Mouse (Mus musculus) MEL (cell line): ENCODE data around the gene Susd6. TPM values are rescaled to one million over a fixed set of nuclear protein-coding genes. Genes with fewer than 3 reads are reported as not detected.

Experiments used
- DNase-seq: peaks from one replicate; pipeline ENCODE4 v3.0.0; 2011; ENCODE audit warnings: low read depth, low spot score
- H3K27ac ChIP-seq: 2 replicates; pipeline ENCODE4 v1.5.1; 2012; ENCODE audit warnings: low read depth, mild to moderate bottlenecking, control low read depth, low read length, moderate library complexity; ENCODE audit not compliant: control insufficient read depth
- H3K27me3 ChIP-seq, 2 experiments: fragments of 150-350 bp in 1 of 2; sonication (generic) in 1 of 2; 2 replicates each; pipeline ENCODE4 v1.6.1; 2012; ENCODE audit warnings: low read length in 2 of 2, mild to moderate bottlenecking in 2 of 2, improper control_type of control experiment in 1 of 2, moderate library complexity in 1 of 2; ENCODE audit not compliant: insufficient read depth in 2 of 2, control insufficient read depth in 1 of 2
- H3K36me3 ChIP-seq, 2 experiments: 2 replicates each; pipeline ENCODE4 v1.6.1; 2012 to 2014; ENCODE audit warnings: low read length in 2 of 2, improper control_type of control experiment in 1 of 2, inconsistent platforms in 1 of 2, mild to moderate bottlenecking in 1 of 2; ENCODE audit not compliant: insufficient read depth in 2 of 2, control insufficient read depth in 1 of 2
- H3K4me1 ChIP-seq, 2 experiments: fragments of 150-350 bp in 1 of 2; sonication (generic) in 1 of 2; 2 replicates each; pipeline ENCODE4 v1.6.1; 2012; ENCODE audit warnings: low read length in 2 of 2, improper control_type of control experiment in 1 of 2, mild to moderate bottlenecking in 1 of 2; ENCODE audit not compliant: insufficient read depth in 2 of 2, control insufficient read depth in 1 of 2
- H3K4me3 ChIP-seq, 2 experiments: fragments of 150-350 bp in 1 of 2; sonication (generic) in 1 of 2; 2 replicates each; pipeline ENCODE4 v1.5.1; 2012; ENCODE audit warnings: low read depth in 2 of 2, low read length in 2 of 2, mild to moderate bottlenecking in 2 of 2, moderate library complexity in 2 of 2, control low read depth in 1 of 2, improper control_type of control experiment in 1 of 2; ENCODE audit not compliant: control insufficient read depth in 1 of 2, insufficient read depth in 1 of 2
- H3K79me2 ChIP-seq: 2 replicates; pipeline ENCODE4 v1.6.1; 2012; ENCODE audit warnings: mild to moderate bottlenecking, low read length, moderate library complexity; ENCODE audit not compliant: control insufficient read depth, poor library complexity, insufficient read depth
- H3K9ac ChIP-seq: 2 replicates; pipeline ENCODE4 v1.6.1; 2012; ENCODE audit warnings: low read depth, mild to moderate bottlenecking, control low read depth, low read length, moderate library complexity; ENCODE audit not compliant: control insufficient read depth, poor library complexity, severe bottlenecking
- H3K9me3 ChIP-seq: fragments of 150-350 bp; sonication (generic); replicated peaks from 2 replicates; pipeline ENCODE4 v1.6.1; 2012; ENCODE audit warnings: mild to moderate bottlenecking, low read length, improper control_type of control experiment, moderate library complexity; ENCODE audit not compliant: insufficient read depth
- BHLHE40 ChIP-seq: IDR thresholded peaks from 2 replicates; pipeline ENCODE4 v1.6.1; 2012; ENCODE audit warnings: low read depth, mild to moderate bottlenecking, inconsistent platforms, low read length, improper control_type of control experiment, borderline replicate concordance
- CHD1 ChIP-seq: IDR thresholded peaks from 2 replicates; pipeline ENCODE4 v1.6.1; 2012; ENCODE audit warnings: low read depth, mild to moderate bottlenecking, inconsistent platforms, low read length, improper control_type of control experiment
- CHD2 ChIP-seq: IDR thresholded peaks from 2 replicates; pipeline ENCODE4 v1.6.1; 2011; ENCODE audit warnings: low read length, improper control_type of control experiment
- E2F4 ChIP-seq: IDR thresholded peaks from 2 replicates; pipeline ENCODE4 v1.6.1; 2011; ENCODE audit warnings: low read depth, low read length, improper control_type of control experiment, borderline replicate concordance
- ELF1 ChIP-seq: IDR thresholded peaks from 2 replicates; pipeline ENCODE4 v1.6.1; 2014; ENCODE audit warnings: low read depth, mild to moderate bottlenecking, inconsistent platforms, low read length, improper control_type of control experiment, moderate library complexity
- EP300 ChIP-seq, 2 experiments: IDR thresholded peaks; 2 replicates each; pipeline ENCODE4 v1.6.1; 2011; ENCODE audit warnings: improper control_type of control experiment in 2 of 2, low read length in 2 of 2, low read depth in 1 of 2, mild to moderate bottlenecking in 1 of 2
- ETS1 ChIP-seq: IDR thresholded peaks from 2 replicates; pipeline ENCODE4 v1.6.1; 2012; ENCODE audit warnings: low read depth, mild to moderate bottlenecking, inconsistent platforms, low read length, improper control_type of control experiment, moderate library complexity
- GATA1 ChIP-seq: IDR thresholded peaks from 2 replicates; pipeline ENCODE4 v1.6.1; 2011; ENCODE audit warnings: low read depth, low read length, improper control_type of control experiment
- MAFK ChIP-seq: IDR thresholded peaks from 2 replicates; pipeline ENCODE4 v1.6.1; 2011; ENCODE audit warnings: low read depth, mild to moderate bottlenecking, low read length, improper control_type of control experiment, borderline replicate concordance
- MAX ChIP-seq: IDR thresholded peaks from 2 replicates; pipeline ENCODE4 v1.6.1; 2011; ENCODE audit warnings: low read length, improper control_type of control experiment
- MAZ ChIP-seq: IDR thresholded peaks from 2 replicates; pipeline ENCODE4 v1.6.1; 2012; ENCODE audit warnings: low read depth, mild to moderate bottlenecking, inconsistent platforms, low read length, improper control_type of control experiment
- MXI1 ChIP-seq: IDR thresholded peaks from 2 replicates; pipeline ENCODE4 v1.6.1; 2011; ENCODE audit warnings: mild to moderate bottlenecking, low read depth, low read length, improper control_type of control experiment
- NRF1 ChIP-seq: IDR thresholded peaks from 2 replicates; pipeline ENCODE4 v1.6.1; 2014; ENCODE audit warnings: low read depth, mild to moderate bottlenecking, inconsistent platforms, low read length, improper control_type of control experiment, moderate library complexity; ENCODE audit not compliant: poor library complexity, insufficient read depth, severe bottlenecking
- POLR2AphosphoS2 ChIP-seq: IDR thresholded peaks from 2 replicates; pipeline ENCODE4 v1.6.1; 2011; ENCODE audit warnings: low read length, improper control_type of control experiment
- RAD21 ChIP-seq: IDR thresholded peaks from 2 replicates; pipeline ENCODE4 v1.6.1; 2011; ENCODE audit warnings: mild to moderate bottlenecking, low read depth, low read length, improper control_type of control experiment
- RCOR1 ChIP-seq: IDR thresholded peaks from 2 replicates; pipeline ENCODE4 v1.6.1; 2012; ENCODE audit warnings: low read depth, mild to moderate bottlenecking, inconsistent platforms, low read length, improper control_type of control experiment
- SIN3A ChIP-seq: IDR thresholded peaks from 2 replicates; pipeline ENCODE4 v1.6.1; 2012; ENCODE audit warnings: low read length, improper control_type of control experiment, inconsistent platforms
- SMC3 ChIP-seq: IDR thresholded peaks from 2 replicates; pipeline ENCODE4 v1.6.1; 2011; ENCODE audit warnings: low read depth, low read length, improper control_type of control experiment
- TBP ChIP-seq: IDR thresholded peaks from 2 replicates; pipeline ENCODE4 v1.8.0; 2011; ENCODE audit warnings: low read depth, low read length, improper control_type of control experiment
- TCF12 ChIP-seq: IDR thresholded peaks from 2 replicates; pipeline ENCODE4 v1.6.1; 2014; ENCODE audit warnings: low read depth, mild to moderate bottlenecking, inconsistent platforms, low read length, improper control_type of control experiment, moderate library complexity
- UBTF ChIP-seq: IDR thresholded peaks from 2 replicates; pipeline ENCODE4 v1.6.1; 2012; ENCODE audit warnings: low read depth, mild to moderate bottlenecking, inconsistent platforms, low read length, improper control_type of control experiment, moderate library complexity, borderline replicate concordance; ENCODE audit not compliant: insufficient read depth
- USF1 ChIP-seq: IDR thresholded peaks from 2 replicates; pipeline ENCODE4 v1.6.1; 2014; ENCODE audit warnings: low read depth, mild to moderate bottlenecking, inconsistent platforms, low read length, improper control_type of control experiment, moderate library complexity
- ZC3H11A ChIP-seq: IDR thresholded peaks from 2 replicates; pipeline ENCODE4 v1.6.1; 2012; ENCODE audit warnings: low read depth, mild to moderate bottlenecking, inconsistent platforms, low read length, improper control_type of control experiment
- ZNF384 ChIP-seq: IDR thresholded peaks from 2 replicates; pipeline ENCODE4 v1.6.1; 2012; ENCODE audit warnings: low read depth, mild to moderate bottlenecking, inconsistent platforms, low read length, improper control_type of control experiment
- polyA plus RNA-seq, 2 experiments: library from polyadenylated mRNA; stranded (reverse) in 1 of 2; unstranded in 1 of 2; fragments of >175 nt in 1 of 2; fragments of >200 nt in 1 of 2; gene quantifications; 2 replicates each; pipeline versions ENCODE4 v1.2.1 to v1.2.4; 2012; ENCODE audit warnings: low replicate concordance in 2 of 2, low read depth in 1 of 2; ENCODE audit not compliant: insufficient read length in 2 of 2, insufficient read depth in 1 of 2, missing spikeins in 1 of 2
- total RNA-seq: library from RNA; depleted of rRNA; stranded (reverse); fragments of 300-350 nt; gene quantifications from 2 replicates; pipeline ENCODE4 v1.2.3, GENCODE M21; 2012

The Susd6 gene
- total and polyA plus RNA-seq, 3 experiments, result 12.2 to 22.4 TPM; not detected in 1

GRCm38 (mm10) chr12:80794935-80795785 is 4.8 kb downstream of the Susd6 start:
- Histone ChIP-seq H3K27me3 (no peaks in the 10 kb centered on the region), H3K36me3 (peaks cover 0 to 57% of the 10 kb centered on the region in 2 experiments; a peak in 3 of 4 replicates), H3K27ac (peak overlapping the region; percentile 48), H3K4me3 (no peak overlapping the region), H3K79me2 (peaks cover 75% of the 10 kb centered on the region), H3K9me3 (no peaks in the 10 kb centered on the region), H3K4me1 (peaks cover 22 to 32% of the 10 kb centered on the region in 2 experiments), H3K9ac (no peak overlapping the region)
- DNase-seq, result peak; percentile 55
- TF ChIP-seq GATA1 (peak; percentile 43), RCOR1 (peak; percentile 33), SIN3A (peak; percentile 31; the same call in 1 of the 2 replicates), USF1 (no peak), NRF1 (no peak), ZNF384 (no peak), EP300 (IDR thresholded peaks at IDR 0.05; ENCODE audit: low read depth in 1 of 2, low read length in 2 of 2) (peak; percentile 4 to 19; a peak in 1 of 4 replicates), POLR2AphosphoS2 (no peak), ETS1 (0 out of 2 replicates have a peak, but pooled peaks have one; percentile 12), ZC3H11A (no peak), MAZ (no peak), ELF1 (0 out of 2 replicates have a peak, but pooled peaks have one; percentile 12), CHD1 (0 out of 2 replicates have a peak, but pooled peaks have one; percentile 38)

DNA sequence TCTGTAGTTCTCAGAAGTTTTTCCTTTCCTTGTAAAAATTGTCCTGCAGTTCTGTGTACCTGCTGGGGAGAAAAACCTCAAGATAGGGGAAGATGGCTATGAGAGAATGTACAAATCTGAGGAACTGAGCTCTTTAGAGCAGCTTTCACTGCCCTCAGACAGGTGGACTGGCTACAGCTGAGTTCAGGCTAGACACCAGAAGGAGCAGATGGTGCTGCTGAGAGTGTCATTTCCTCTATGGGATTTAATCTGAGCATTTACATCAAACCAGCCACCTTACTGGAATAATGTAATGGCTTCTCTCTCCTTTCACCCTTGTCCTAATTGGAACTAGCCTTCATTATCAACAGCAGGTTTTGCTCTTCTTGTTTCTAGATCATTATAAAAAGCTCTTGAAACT is 8.0 kb downstream of the Susd6 start:
- H3K9ac ChIP-seq, result no peak overlapping the region
- H3K79me2 ChIP-seq, result peaks cover 68% of the 10 kb centered on the region
- H3K4me3 ChIP-seq, result no peak overlapping the region
- no peaks in the 10 kb centered on the region for H3K9me3 ChIP-seq
- H3K36me3 ChIP-seq, result peaks cover 0 to 68% of the 10 kb centered on the region in 2 experiments; a peak in 2 of 4 replicates
- 0 out of 2 replicates have a peak overlapping the region, but pooled peaks have one; percentile 7 for H3K27ac ChIP-seq
- no peak for TF ChIP-seq MXI1
- TF ChIP-seq CHD2, result no peak
- no peak for TF ChIP-seq BHLHE40
- TF ChIP-seq MAFK, result no peak
- TF ChIP-seq RAD21, result no peak
- no peak for TF ChIP-seq TCF12
- no peak for TF ChIP-seq E2F4
- TF ChIP-seq UBTF, result no peak
- no peak for TF ChIP-seq ELF1
- TF ChIP-seq SMC3, result no peak
- TF ChIP-seq TBP, result no peak
- no peak for TF ChIP-seq MAX
- no peak for DNase-seq
- peaks cover 26 to 34% of the 10 kb centered on the region in 2 experiments for H3K4me1 ChIP-seq
- H3K27me3 ChIP-seq, result no peaks in the 10 kb centered on the region
